Mouse (Mus musculus): ENCODE measurements around the gene Sec1.

DNA sequence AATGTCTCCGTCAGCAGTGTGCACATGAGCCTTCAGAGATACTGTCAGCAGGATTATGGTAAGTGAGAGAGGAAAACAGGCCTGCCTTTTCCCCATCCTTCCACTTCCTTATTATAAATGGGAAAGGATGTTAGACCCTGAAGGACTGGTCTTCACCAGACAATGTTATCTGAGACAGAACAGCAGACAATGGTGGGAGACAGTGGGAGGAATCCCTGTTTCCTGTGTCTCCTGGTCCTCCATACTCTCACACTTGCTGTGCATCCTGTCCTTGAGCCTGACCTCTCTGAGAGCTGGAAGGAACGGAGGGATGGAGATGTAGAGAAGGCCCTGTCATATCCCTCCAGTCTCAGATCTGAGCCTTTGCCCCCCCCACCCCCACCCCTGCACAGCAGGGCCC lies 1.8 kb downstream of the Sec1 start:
- no peak for TF ChIP-seq CTCF (IDR thresholded peaks at IDR 0.05; ENCODE audit: insufficient read depth, low read length)
- TF ChIP-seq POLR2A (IDR thresholded peaks at IDR 0.05; ENCODE audit: borderline replicate concordance, extremely low read depth, low read depth, low read length), result no peak

Measured in lung, adult 2 months (tissue).